Mouse (Mus musculus) ES-E14 (cell line): ENCODE measurements around the gene Ltb4r1.

Experiments
- CHD2 ChIP-seq: IDR thresholded peaks from 2 replicates; pipeline ENCODE4 v1.6.1; 2014; ENCODE audit warnings: mild to moderate bottlenecking, low read depth, low read length, inconsistent platforms
- HCFC1 ChIP-seq: IDR thresholded peaks from 2 replicates; pipeline ENCODE4 v1.6.1; 2012; ENCODE audit warnings: low read length, inconsistent platforms, borderline replicate concordance; ENCODE audit not compliant: insufficient read depth

DNA sequence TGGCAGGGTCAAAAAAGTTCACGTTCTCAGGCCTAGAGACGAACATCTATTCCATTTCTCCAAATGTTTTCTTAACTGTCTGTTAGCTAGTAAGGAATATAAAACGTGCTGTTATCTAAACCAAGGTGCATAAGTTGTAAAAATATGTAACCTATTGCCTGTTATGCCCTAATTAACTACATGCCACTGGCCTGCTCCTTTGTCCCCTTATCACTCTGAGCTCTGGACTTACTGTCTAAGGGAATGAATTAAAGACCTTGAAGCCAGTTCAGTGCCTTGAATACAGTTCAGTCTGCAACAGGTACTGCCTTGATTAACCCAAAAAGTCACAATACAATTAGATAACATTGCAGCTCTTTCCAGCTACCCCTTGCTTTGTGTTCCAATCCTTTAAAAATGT, 30.4 kb upstream of the Ltb4r1 start:
- TF ChIP-seq HCFC1, result no peak
- TF ChIP-seq CHD2, result no peak
